Mouse (Mus musculus) lung, embryonic 15.5 days (tissue): ENCODE results near the gene Cldn7. TPM values are rescaled to one million over a fixed set of nuclear protein-coding genes. Genes with fewer than 3 reads are reported as not detected.

Experiments
- ATAC-seq: fragments of 200-750 bp; cut with Nextera tagmentation; 2 replicates; pipeline ENCODE4 v1.8.0; 2017; ENCODE audit warnings: moderate number of reproducible peaks, borderline replicate concordance; ENCODE audit not compliant: low FRiP score, low TSS enrichment; ENCODE audit errors: extremely low read depth
- H3K27ac ChIP-seq: fragments of 300-500 bp; sonication (generic); 2 replicates; pipeline ENCODE4 v1.5.1; 2015; ENCODE audit warnings: moderate library complexity, mild to moderate bottlenecking, inconsistent platforms
- H3K27me3 ChIP-seq: fragments of 300-500 bp; sonication (generic); 2 replicates; pipeline ENCODE4 v1.6.1; 2015; ENCODE audit warnings: inconsistent platforms
- H3K36me3 ChIP-seq: fragments of 300-500 bp; sonication (generic); 2 replicates; pipeline ENCODE4 v1.6.1; 2015; ENCODE audit warnings: inconsistent platforms
- H3K4me1 ChIP-seq: fragments of 300-500 bp; sonication (generic); 2 replicates; pipeline ENCODE4 v1.6.1; 2015; ENCODE audit warnings: inconsistent platforms
- H3K4me2 ChIP-seq: fragments of 300-500 bp; sonication (generic); 2 replicates; pipeline ENCODE4 v1.6.1; 2015; ENCODE audit warnings: inconsistent platforms, mild to moderate bottlenecking, moderate library complexity
- H3K4me3 ChIP-seq: fragments of 300-500 bp; sonication (generic); 2 replicates; pipeline ENCODE4 v1.5.1; 2015; ENCODE audit warnings: mild to moderate bottlenecking, inconsistent platforms
- H3K9ac ChIP-seq: fragments of 300-500 bp; sonication (generic); 2 replicates; pipeline ENCODE4 v1.6.1; 2015; ENCODE audit warnings: inconsistent platforms
- H3K9me3 ChIP-seq: fragments of 300-500 bp; sonication (generic); 2 replicates; pipeline ENCODE4 v1.6.1; 2016; ENCODE audit warnings: inconsistent platforms
- WGBS: fragments of 180-500 bp; shearing (Covaris S2); methylation state at CpG from one replicate; pipeline ENCODE4 v1.1.7; 2015; 5-methylcytosine and 5-hydroxymethylcytosine counted together
- polyA plus RNA-seq: library from polyadenylated mRNA; unstranded; fragments of >200 nt; fragmentation: Nextera tagmentation; extraction: Ambion mirVana; gene quantifications from 2 replicates; pipeline ENCODE4 v1.2.1, GENCODE M21; 2015

Cldn7 gene
- polyA plus RNA-seq, 1 experiment from 2014 or later: 154 TPM

DNA sequence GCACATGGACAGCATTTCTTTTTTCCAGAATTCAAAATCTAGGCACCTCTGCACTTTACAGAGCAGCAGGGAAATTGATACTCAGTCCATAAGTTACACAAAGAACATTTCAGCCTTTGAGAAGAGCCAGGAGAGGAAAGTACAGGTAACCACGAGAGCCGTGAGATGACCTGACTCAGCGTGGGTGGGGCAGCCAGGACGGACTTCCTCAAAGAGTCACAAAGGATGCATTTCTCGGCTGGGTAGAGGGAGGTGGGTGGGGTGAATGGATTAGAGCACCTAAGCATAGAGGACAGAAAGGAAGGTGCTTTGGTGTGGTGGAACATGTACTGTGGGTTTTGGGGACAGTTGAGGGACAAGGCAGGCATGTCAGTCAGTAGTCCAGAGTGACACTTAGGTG is 2.7 kb upstream of the Cldn7 start:
- H3K4me3 ChIP-seq: no peak overlapping the region
- peaks cover 55% of the 10 kb centered on the region for H3K27me3 ChIP-seq
- no peak overlapping the region for H3K4me2 ChIP-seq
- no peak for ATAC-seq
- 33% methylated on average over 5 of the region's 5 CpGs for WGBS
- H3K4me1 ChIP-seq: peaks cover 7% of the 10 kb centered on the region; the same call in 1 of the 2 replicates
- no peaks in the 10 kb centered on the region for H3K36me3 ChIP-seq
- H3K9ac ChIP-seq: no peak overlapping the region
- no peaks in the 10 kb centered on the region for H3K9me3 ChIP-seq
- H3K27ac ChIP-seq: no peak overlapping the region

- peak overlapping the region; percentile 54 for H3K4me3 ChIP-seq
- H3K4me2 ChIP-seq: peak overlapping the region; percentile 61
- peak; percentile 75 for ATAC-seq
- H3K27me3 ChIP-seq: peaks cover 63% of the 10 kb centered on the region
- WGBS: 3% methylated on average over 49 of the region's 49 CpGs
- H3K36me3 ChIP-seq: peaks cover 23% of the 10 kb centered on the region
- peak overlapping the region; percentile 84 for H3K27ac ChIP-seq
- H3K4me1 ChIP-seq: peaks cover 8% of the 10 kb centered on the region; the same call in 1 of the 2 replicates
- H3K9ac ChIP-seq: peak overlapping the region; percentile 54
- no peaks in the 10 kb centered on the region for H3K9me3 ChIP-seq
Observed at GRCm38 (mm10) chr11:69965271-69966005, 859 bp downstream of the Cldn7 start.

GRCm38 (mm10) chr11:69966006-69966859 is 1.7 kb downstream of the Cldn7 start:
- no peaks in the 10 kb centered on the region for H3K9me3 ChIP-seq
- peaks cover 63% of the 10 kb centered on the region for H3K27me3 ChIP-seq
- peak overlapping the region; percentile 71 for H3K27ac ChIP-seq
- 2% methylated on average over 59 of the region's 59 CpGs for WGBS
- H3K9ac ChIP-seq: peak overlapping the region; percentile 54
- peaks cover 8% of the 10 kb centered on the region; the same call in 1 of the 2 replicates for H3K4me1 ChIP-seq
- peak overlapping the region; percentile 54 for H3K4me3 ChIP-seq
- 0 out of 2 replicates have a peak, but pooled peaks have one; percentile 52 for ATAC-seq
- peak overlapping the region; percentile 61 for H3K4me2 ChIP-seq
- peaks cover 25% of the 10 kb centered on the region for H3K36me3 ChIP-seq

GRCm38 (mm10) chr11:69966860-69967517 is 2.4 kb downstream of the Cldn7 start:
- Histone ChIP-seq H3K9me3 (no peaks in the 10 kb centered on the region), H3K27me3 (peaks cover 56% of the 10 kb centered on the region), H3K4me1 (peaks cover 8% of the 10 kb centered on the region; the same call in 1 of the 2 replicates), H3K4me2 (peak overlapping the region; percentile 61), H3K4me3 (peak overlapping the region; percentile 54), H3K36me3 (peaks cover 32% of the 10 kb centered on the region), H3K27ac (peak overlapping the region; percentile 71), H3K9ac (peak overlapping the region; percentile 54)
- ATAC-seq: no peak
- 34% methylated on average over 17 of the region's 17 CpGs for WGBS

DNA sequence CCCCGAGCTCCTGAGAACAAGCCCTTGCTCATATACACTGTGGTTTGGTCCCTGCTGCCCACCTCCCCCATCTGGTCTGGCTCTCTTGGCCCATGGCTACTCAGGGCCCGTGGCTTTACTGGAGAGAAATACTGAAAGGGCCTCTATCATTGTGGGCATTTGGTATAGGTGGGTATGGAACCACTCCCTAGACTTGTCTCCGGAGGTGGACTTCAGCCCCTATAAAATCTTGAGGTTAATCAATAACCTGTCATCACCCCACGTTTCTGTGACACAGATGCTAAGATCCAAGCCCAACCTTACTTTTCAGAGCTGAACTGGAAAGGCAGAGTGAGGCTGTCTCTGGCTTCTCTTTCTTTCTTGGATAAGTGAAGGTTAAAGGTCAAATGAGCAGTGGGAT is 4.2 kb downstream of the Cldn7 start:
- H3K36me3 ChIP-seq: peaks cover 40% of the 10 kb centered on the region
- no peak overlapping the region for H3K27ac ChIP-seq
- 77% methylated on average over 4 of the region's 4 CpGs for WGBS

GRCm38 (mm10) chr11:69970222-69970621 is 5.6 kb downstream of the Cldn7 start:
- Histone ChIP-seq H3K27me3 (peaks cover 24% of the 10 kb centered on the region), H3K4me2 (no peak overlapping the region), H3K9me3 (no peaks in the 10 kb centered on the region), H3K27ac (no peak overlapping the region), H3K36me3 (peaks cover 53% of the 10 kb centered on the region), H3K4me3 (no peak overlapping the region), H3K9ac (no peak overlapping the region), H3K4me1 (peaks cover 8% of the 10 kb centered on the region; the same call in 1 of the 2 replicates)
- no peak for ATAC-seq
- WGBS: 73% methylated on average over 6 of the region's 6 CpGs

More for the DNA sequence above, 4.2 kb downstream of the Cldn7 start:
- Histone ChIP-seq H3K4me1 (peaks cover 8% of the 10 kb centered on the region; the same call in 1 of the 2 replicates), H3K9me3 (no peaks in the 10 kb centered on the region), H3K4me3 (no peak overlapping the region), H3K9ac (no peak overlapping the region), H3K4me2 (no peak overlapping the region), H3K27me3 (peaks cover 39% of the 10 kb centered on the region)
- no peak for ATAC-seq

GRCm38 (mm10) chr11:69970775-69971174 is 6.2 kb downstream of the Cldn7 start:
- Histone ChIP-seq H3K4me3 (no peak overlapping the region), H3K27me3 (peaks cover 19% of the 10 kb centered on the region), H3K9ac (no peak overlapping the region), H3K4me1 (peaks cover 5% of the 10 kb centered on the region; the same call in 1 of the 2 replicates), H3K27ac (no peak overlapping the region), H3K9me3 (no peaks in the 10 kb centered on the region), H3K36me3 (peaks cover 56% of the 10 kb centered on the region), H3K4me2 (no peak overlapping the region)
- WGBS: 62% methylated on average over 3 of the region's 3 CpGs
- ATAC-seq: no peak

- H3K4me1 ChIP-seq: peaks cover 10% of the 10 kb centered on the region
- H3K27ac ChIP-seq: no peak overlapping the region
- H3K9me3 ChIP-seq: no peaks in the 10 kb centered on the region
- H3K36me3 ChIP-seq: peaks cover 65% of the 10 kb centered on the region
- H3K4me3 ChIP-seq: no peak overlapping the region
- H3K9ac ChIP-seq: no peak overlapping the region
- no peak for ATAC-seq
- 91% methylated on average over 2 of the region's 2 CpGs for WGBS
- no peaks in the 10 kb centered on the region for H3K27me3 ChIP-seq
- no peak overlapping the region for H3K4me2 ChIP-seq
Observed at GRCm38 (mm10) chr11:69974907-69975306, 10.3 kb downstream of the Cldn7 start.

- no peak overlapping the region for H3K27ac ChIP-seq
- H3K9ac ChIP-seq: no peak overlapping the region
- H3K4me2 ChIP-seq: no peak overlapping the region
- peaks cover 10% of the 10 kb centered on the region for H3K4me1 ChIP-seq
- peaks cover 57% of the 10 kb centered on the region for H3K36me3 ChIP-seq
- no peak for ATAC-seq
- no peak overlapping the region for H3K4me3 ChIP-seq
- 79% methylated on average over 4 of the region's 4 CpGs for WGBS
- no peaks in the 10 kb centered on the region for H3K9me3 ChIP-seq
- no peaks in the 10 kb centered on the region for H3K27me3 ChIP-seq
Observed at GRCm38 (mm10) chr11:69976271-69976670, 11.7 kb downstream of the Cldn7 start.

DNA sequence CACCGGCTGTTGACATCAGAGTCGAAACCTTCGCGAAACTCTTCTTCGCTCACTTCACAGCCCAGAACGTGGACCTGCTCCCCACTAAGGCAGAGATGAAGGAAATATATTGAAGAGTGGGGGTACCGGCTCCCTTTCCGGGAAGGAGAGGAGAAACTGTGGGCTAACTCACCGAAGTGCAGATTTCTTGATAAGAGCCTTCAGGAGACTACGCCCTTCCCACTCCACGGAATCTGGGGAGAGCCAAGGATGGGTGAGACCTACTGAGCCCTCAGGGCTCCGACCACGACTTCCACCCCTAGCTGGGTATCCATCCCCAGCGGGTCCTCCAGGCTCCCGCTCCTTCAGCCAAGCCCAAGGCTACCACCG is 15.2 kb downstream of the Cldn7 start:
- Histone ChIP-seq H3K4me1 (peaks cover 32% of the 10 kb centered on the region), H3K27ac (peak overlapping the region; percentile 100), H3K36me3 (peaks cover 45% of the 10 kb centered on the region), H3K9ac (peak overlapping the region; percentile 81), H3K9me3 (no peaks in the 10 kb centered on the region), H3K27me3 (no peaks in the 10 kb centered on the region), H3K4me3 (peak overlapping the region; percentile 98), H3K4me2 (peak overlapping the region; percentile 81)
- ATAC-seq: no peak; the same call in 1 of the 2 replicates
- 2% methylated on average over 16 of the region's 16 CpGs for WGBS
